Mouse (Mus musculus): ENCODE data around the gene Lst1. TPM values are rescaled to one million over a fixed set of nuclear protein-coding genes. Genes with fewer than 3 reads are reported as not detected.
"Not testable (repeated sequence)": the region's sequence is repeated elsewhere in the genome, so short reads cannot be mapped to it uniquely, and the experiment has no call there.

Gene Lst1
- polyA plus RNA-seq (2016; fragmentation: Nextera tagmentation; extraction: Ambion mirVana): 2.6 and 6.9 TPM in 2 replicates

DNA sequence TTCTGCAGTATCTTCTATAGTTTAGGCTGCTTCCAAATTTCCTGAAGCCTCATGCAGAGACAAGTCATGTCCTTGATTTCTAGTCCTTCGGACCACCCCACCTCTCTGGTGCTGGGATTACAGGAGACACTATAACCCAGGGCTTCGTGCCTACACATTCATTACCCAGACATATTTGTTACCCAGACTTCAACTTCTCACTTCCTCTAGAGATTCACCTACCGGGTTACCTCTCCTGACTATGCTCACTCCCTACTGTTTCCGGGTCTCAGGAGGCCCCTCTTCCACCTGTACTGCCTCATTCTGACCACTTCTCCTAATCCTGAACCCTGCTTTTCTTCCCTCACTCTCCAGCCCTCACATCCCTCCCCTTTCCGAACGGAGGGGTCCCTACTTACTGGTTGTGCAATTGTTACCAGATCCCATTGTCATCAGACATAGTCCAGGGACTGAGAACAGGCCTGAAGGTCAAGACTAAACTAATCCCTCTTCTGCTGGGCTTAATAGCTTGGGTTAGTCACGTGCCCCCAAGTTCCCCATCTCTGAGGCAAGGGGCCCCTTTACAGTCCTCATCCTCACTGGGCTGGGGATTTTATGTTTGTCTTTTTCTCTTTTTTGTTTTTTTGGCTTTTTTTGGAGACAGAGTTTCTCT, at the start of gene Lst1:
Lst1 (minus strand) TSS at position 481 of the 652 bp plus-strand sequence.
- Histone ChIP-seq H3K9me3 (no peaks in the 10 kb centered on the region), H3K4me1 (peaks cover 25% of the 10 kb centered on the region), H3K27ac (replicated peaks) (no peak within 1 kb of the TSS; the same call in 1 of the 2 replicates), H3K36me3 (replicated peaks) (no peaks in the 10 kb centered on the region), H3K27me3 (replicated peaks; ENCODE audit: low read depth, poor library complexity, severe bottlenecking) (no peaks in the 10 kb centered on the region), H3K4me3 (no peak within 1 kb of the TSS)
- 74% methylated on average over 7 of the region's 7 CpGs for WGBS
- DNase-seq (ENCODE audit: low spot score): no peak

DNA sequence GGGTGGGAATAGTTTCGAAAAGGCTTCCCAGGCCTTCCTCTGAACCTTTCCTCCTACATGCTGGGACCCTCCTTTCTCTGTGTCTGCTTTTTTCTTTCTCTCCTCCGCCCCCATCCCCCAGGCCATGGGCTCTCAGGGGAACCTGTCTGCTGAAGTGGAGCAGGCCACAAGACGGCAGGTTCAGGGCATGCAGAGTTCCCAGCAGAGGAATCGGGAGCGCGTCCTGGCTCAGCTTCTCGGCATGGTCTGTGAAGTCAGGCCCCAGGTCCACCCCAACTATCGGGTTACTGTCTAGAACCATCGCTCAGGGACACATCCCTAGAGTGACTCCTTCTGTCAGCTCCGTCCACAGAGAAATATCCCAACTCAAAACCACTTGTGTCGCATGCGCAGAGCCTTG, 49.3 kb upstream of the Lst1 start:
- Histone ChIP-seq H3K27ac (replicated peaks) (no peak overlapping the region), H3K4me3 (no peak overlapping the region), H3K4me1 (peaks cover 38% of the 10 kb centered on the region), H3K36me3 (replicated peaks) (peaks cover 11% of the 10 kb centered on the region), H3K9me3 (no peaks in the 10 kb centered on the region), H3K27me3 (replicated peaks; ENCODE audit: low read depth, poor library complexity, severe bottlenecking) (no peaks in the 10 kb centered on the region)
- no peak for DNase-seq (ENCODE audit: low spot score)
- WGBS: 84% methylated on average over 12 of the region's 12 CpGs

DNA sequence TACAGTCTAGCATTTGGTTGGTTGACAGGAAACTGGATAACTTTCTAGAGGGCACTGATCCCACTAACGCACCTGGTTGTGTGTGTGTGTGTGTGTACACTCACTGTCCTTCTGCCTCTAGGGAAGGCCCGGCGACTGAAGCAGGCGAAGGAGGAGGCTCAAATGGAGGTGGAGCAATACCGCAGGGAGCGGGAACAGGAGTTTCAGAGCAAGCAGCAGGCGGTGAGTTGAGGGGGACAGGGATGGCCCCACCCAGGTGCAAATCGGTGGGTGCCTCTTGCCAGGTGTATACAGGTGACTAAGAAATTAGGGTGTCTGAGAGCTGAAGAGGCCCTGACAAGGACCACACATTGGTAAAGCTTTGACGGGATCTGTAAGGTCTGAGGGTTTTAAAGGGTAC, 48.8 kb upstream of the Lst1 start:
- Histone ChIP-seq H3K36me3 (replicated peaks) (peaks cover 11% of the 10 kb centered on the region), H3K27me3 (replicated peaks; ENCODE audit: low read depth, poor library complexity, severe bottlenecking) (no peaks in the 10 kb centered on the region), H3K9me3 (no peaks in the 10 kb centered on the region), H3K4me3 (peak overlapping the region; percentile 72; the same call in 1 of the 2 replicates), H3K27ac (replicated peaks) (no peak overlapping the region), H3K4me1 (peaks cover 41% of the 10 kb centered on the region)
- WGBS: 77% methylated on average over 9 of the region's 9 CpGs
- DNase-seq (ENCODE audit: low spot score): no peak

DNA sequence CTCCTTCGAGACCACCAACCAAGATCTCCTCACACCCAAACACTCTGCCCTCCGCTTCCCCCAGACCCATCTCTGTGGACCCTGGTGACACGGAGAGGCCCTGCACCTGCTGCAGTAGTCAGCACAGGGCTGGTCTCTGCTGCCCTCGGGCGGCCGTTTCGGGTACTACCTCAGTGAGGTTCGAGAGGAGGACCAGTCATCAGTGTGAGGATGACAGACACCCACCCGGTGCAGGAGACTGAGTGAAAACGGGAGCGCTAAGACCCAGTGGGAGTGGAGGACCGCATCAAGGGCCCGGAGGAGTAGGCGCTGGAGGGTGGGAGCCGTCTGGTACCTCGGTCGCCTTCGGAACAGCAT, 48.1 kb upstream of the Lst1 start:
- H3K36me3 ChIP-seq (replicated peaks): peaks cover 16% of the 10 kb centered on the region
- no peaks in the 10 kb centered on the region for H3K9me3 ChIP-seq
- peak overlapping the region; percentile 72 for H3K4me3 ChIP-seq
- H3K27ac ChIP-seq (replicated peaks): peak overlapping the region; percentile 95
- DNase-seq (ENCODE audit: low spot score): peak; percentile 96
- peaks cover 46% of the 10 kb centered on the region for H3K4me1 ChIP-seq
- WGBS: 2% methylated on average over 18 of the region's 18 CpGs
- no peaks in the 10 kb centered on the region for H3K27me3 ChIP-seq (replicated peaks; ENCODE audit: low read depth, poor library complexity, severe bottlenecking)

DNA sequence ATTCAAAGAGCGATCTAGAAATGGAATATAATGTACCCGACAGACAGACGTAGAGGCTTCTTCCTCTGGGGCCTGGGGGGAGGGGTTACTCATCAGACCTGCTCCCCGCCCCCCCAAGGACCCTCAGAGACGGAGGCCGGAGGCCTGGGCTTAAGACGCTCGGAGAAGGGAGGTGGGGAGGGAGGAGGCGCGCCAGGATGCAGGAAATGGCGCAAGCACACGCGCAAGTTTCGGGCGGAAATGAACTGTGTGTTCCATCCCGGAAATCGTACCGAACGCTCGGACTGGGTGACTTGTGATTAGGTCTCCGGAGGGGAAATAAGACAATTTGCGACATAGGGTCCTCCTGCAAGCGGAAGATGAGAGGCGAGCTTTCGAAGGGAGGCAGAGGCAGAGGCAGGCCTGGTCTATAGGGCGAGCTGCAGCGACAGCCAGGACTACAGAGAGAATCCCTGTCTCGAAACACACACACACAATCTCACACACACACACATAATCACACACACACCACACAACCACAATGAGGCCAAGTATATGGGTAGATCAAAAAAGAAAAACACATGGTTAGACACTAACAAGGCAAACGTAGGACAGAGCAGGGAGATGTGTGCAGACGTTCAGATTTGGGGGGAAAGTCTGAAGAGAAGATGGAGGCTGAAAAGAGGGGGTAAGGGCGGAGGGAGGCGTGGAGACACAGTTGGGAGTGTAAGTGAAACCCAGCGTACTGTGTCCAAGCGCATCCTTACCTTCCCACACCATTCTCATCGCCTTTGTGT, 47.6 kb upstream of the Lst1 start, which contains the start of gene Nfkbil1:
Nfkbil1 (minus strand) TSS at position 179 of the 776 bp plus-strand sequence.
- H3K27ac ChIP-seq (replicated peaks): peak within 1 kb of the TSS; percentile 95
- H3K27me3 ChIP-seq (replicated peaks; ENCODE audit: low read depth, poor library complexity, severe bottlenecking): no peaks in the 10 kb centered on the region
- DNase-seq (ENCODE audit: low spot score): peak; percentile 93
- peaks cover 22% of the 10 kb centered on the region for H3K36me3 ChIP-seq (replicated peaks)
- peak within 1 kb of the TSS; percentile 72 for H3K4me3 ChIP-seq
- under 1% methylated on average over 35 of the region's 35 CpGs for WGBS
- peaks cover 43% of the 10 kb centered on the region for H3K4me1 ChIP-seq
- H3K9me3 ChIP-seq: no peaks in the 10 kb centered on the region

DNA sequence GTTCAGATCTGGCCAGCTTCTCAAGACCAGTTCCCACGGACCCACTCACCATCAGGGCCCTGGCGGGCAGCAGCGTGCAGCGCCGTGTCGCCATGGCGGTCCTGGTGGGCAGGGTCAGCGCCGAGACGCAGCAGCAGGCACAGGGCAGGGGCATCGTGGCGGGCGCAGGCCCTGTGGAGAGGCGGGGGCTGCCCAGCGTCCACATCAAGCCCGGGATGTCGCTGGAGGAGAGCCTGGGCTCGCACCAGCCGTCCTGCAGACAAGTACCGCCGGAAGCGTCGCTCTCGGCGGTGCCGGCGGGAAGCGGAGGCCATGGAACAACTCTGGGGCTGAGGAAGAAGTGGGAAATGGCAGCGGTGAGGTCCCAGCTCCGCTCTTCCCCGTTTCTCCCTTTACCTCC, 46.7 kb upstream of the Lst1 start:
- Histone ChIP-seq H3K36me3 (replicated peaks) (peaks cover 30% of the 10 kb centered on the region), H3K4me3 (peak overlapping the region; percentile 72), H3K27me3 (replicated peaks; ENCODE audit: low read depth, poor library complexity, severe bottlenecking) (no peaks in the 10 kb centered on the region), H3K9me3 (no peaks in the 10 kb centered on the region), H3K4me1 (peaks cover 36% of the 10 kb centered on the region), H3K27ac (replicated peaks) (peak overlapping the region; percentile 95)
- 7% methylated on average over 31 of the region's 31 CpGs for WGBS
- DNase-seq (ENCODE audit: low spot score): peak; percentile 74

DNA sequence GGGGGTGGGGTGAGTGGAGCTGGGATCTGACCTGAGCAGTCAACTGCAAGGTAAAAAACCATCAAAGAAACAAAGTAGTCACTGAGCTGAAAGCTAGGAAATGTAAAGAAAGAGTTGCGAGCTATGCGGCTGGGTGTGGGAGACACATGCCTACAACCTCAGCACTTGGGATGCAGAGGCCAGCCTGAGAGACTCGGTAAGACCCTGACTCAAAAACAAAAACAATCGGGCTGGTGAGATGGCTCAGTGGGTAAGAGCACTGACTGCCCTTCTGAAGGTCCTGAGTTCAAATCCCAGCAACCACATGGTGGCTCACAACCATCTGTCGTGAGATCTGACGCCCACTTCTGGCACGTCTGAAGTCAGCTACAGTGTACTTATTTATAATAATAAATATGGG, 45.9 kb upstream of the Lst1 start:
- H3K27ac ChIP-seq (replicated peaks); H3K27me3 ChIP-seq (replicated peaks; ENCODE audit: low read depth, poor library complexity, severe bottlenecking); H3K9me3 ChIP-seq; DNase-seq (ENCODE audit: low spot score): not testable (repeated sequence)
- 93% methylated on average over 7 of the region's 7 CpGs for WGBS
- H3K36me3 ChIP-seq (replicated peaks): peaks cover 38% of the 10 kb centered on the region
- peaks cover 36% of the 10 kb centered on the region for H3K4me1 ChIP-seq
- H3K4me3 ChIP-seq: peak overlapping the region; percentile 72

DNA sequence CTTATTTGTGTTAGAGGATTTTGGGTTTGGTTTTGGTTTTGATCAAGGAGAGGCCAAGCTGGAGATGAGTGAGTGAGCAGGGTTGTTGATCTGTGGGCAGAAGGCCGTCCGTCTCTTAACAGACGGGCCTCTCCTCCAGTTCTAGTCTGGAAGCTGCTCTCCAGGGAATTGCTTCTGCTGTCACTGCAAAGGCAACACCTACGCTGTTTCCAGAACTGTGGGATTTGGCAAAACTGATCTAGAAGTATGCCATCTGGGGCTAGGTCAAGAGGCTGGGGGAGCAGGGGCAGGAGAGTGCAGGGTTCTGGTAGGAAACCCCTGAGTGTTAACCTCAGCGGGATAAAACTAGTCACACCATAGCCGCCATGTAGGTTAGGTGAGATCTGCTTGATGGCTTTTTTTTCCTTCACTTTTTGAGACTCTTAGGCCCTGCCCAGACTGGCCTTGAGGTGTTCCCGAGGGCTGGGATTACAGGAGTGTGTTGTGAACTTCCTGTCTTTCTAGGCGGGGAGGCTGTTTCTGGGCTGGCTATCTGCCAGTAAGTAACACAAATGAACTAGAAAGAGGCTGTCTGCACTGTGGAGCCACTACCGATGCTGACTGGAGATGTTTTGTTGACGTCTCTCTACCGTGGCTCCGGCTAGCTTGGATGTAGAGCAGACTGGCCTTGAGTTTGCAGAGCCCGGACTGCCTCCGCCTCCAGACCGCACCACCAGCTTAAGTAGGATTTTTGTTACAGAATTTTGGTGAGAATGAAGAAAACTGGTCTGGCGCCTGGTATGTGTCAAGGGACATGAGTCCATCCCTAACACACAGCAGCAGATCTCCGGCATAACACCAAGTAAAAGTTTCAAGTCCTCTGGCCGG, 45.1 kb upstream of the Lst1 start, which contains the start of gene Atp6v1g2:
Atp6v1g2 (plus strand) TSS at position 547 of the 867 bp plus-strand sequence.
- 84% methylated on average over 18 of the region's 18 CpGs for WGBS
- H3K27me3 ChIP-seq (replicated peaks; ENCODE audit: low read depth, poor library complexity, severe bottlenecking): no peaks in the 10 kb centered on the region
- H3K27ac ChIP-seq (replicated peaks): peak within 1 kb of the TSS; percentile 95; the same call in 1 of the 2 replicates
- H3K9me3 ChIP-seq: no peaks in the 10 kb centered on the region
- peaks cover 46% of the 10 kb centered on the region for H3K36me3 ChIP-seq (replicated peaks)
- DNase-seq (ENCODE audit: low spot score): no peak
- peaks cover 38% of the 10 kb centered on the region for H3K4me1 ChIP-seq
- H3K4me3 ChIP-seq: peak within 1 kb of the TSS; percentile 72

DNA sequence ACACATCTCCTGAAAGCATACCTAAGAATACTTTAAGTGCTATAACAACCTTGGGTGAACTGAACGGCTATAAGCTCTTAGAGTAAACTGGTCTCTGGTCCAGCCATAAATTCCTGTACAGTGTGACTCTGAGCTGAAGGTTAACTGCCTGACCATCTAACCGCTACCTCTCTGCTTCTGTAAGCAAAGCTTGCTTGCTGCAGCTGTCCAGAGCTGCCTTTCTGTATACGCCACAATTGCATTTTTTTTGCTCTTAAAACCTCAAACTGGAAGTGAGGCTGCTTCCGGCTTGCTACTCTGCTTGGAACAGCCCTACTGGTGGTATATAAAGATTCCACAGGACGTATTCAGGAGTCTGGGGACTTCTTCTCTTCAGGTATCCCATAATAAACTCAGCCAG, 44.4 kb upstream of the Lst1 start:
- DNase-seq (ENCODE audit: low spot score): no peak
- Histone ChIP-seq H3K27ac (replicated peaks) (no peak overlapping the region), H3K27me3 (replicated peaks; ENCODE audit: low read depth, poor library complexity, severe bottlenecking) (no peaks in the 10 kb centered on the region), H3K4me3 (no peak overlapping the region), H3K36me3 (replicated peaks) (peaks cover 52% of the 10 kb centered on the region), H3K4me1 (peaks cover 38% of the 10 kb centered on the region), H3K9me3 (no peaks in the 10 kb centered on the region)
- WGBS: 92% methylated on average over 5 of the region's 5 CpGs

DNA sequence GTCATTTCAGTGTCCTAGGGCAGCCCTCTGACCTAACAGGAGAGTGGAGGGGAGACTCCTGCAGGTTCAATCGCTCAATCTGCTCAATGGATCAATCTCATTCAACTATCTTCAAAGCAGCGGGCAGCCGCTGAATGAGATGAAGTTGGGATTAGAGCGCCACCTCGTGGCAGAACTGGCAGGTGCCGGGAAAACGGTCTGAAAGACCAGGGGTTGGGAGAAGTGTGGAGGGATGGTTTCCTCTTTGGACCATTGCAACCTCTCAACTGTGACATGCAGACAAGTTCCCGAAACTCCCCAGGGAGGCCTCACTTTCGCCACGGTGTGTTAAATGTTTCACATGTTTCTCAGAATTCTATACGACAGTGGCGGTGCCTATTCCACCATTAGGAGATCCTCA, 43.8 kb upstream of the Lst1 start:
- WGBS: 13% methylated on average over 12 of the region's 12 CpGs
- Histone ChIP-seq H3K4me3 (peak overlapping the region; percentile 30; the same call in 1 of the 2 replicates), H3K36me3 (replicated peaks) (peaks cover 59% of the 10 kb centered on the region)

DNA sequence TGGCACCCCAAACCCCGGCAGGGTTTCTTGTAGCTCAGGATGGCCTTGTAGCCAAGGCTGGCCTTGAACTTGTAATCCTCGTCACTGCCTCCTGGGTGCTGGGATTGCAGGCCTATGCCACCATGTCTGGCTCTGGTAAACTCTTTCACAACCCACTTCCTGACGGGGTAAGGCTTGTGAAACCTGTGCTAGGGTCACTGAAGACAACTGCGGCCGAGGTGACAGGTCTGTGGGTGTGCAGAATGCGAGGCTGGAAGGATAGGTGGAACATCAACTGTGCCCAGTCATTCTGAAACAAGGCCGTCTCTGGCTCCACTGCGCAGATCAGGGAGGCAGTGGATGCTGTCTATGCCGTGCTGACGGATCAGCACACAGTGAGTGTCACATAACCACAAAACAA, 42.8 kb upstream of the Lst1 start:
- peaks cover 66% of the 10 kb centered on the region for H3K36me3 ChIP-seq (replicated peaks)
- WGBS: 93% methylated on average over 10 of the region's 10 CpGs
- peaks cover 27% of the 10 kb centered on the region for H3K4me1 ChIP-seq
- no peaks in the 10 kb centered on the region for H3K27me3 ChIP-seq (replicated peaks; ENCODE audit: low read depth, poor library complexity, severe bottlenecking)
- no peak for DNase-seq (ENCODE audit: low spot score)
- H3K9me3 ChIP-seq: no peaks in the 10 kb centered on the region
- no peak overlapping the region for H3K4me3 ChIP-seq
- H3K27ac ChIP-seq (replicated peaks): no peak overlapping the region

More for the DNA sequence above, 43.8 kb upstream of the Lst1 start:
- peak; percentile 87 for DNase-seq (ENCODE audit: low spot score)
- Histone ChIP-seq H3K9me3 (no peaks in the 10 kb centered on the region), H3K27ac (replicated peaks) (no peak overlapping the region; the same call in 1 of the 2 replicates), H3K4me1 (peaks cover 37% of the 10 kb centered on the region), H3K27me3 (replicated peaks; ENCODE audit: low read depth, poor library complexity, severe bottlenecking) (no peaks in the 10 kb centered on the region)

DNA sequence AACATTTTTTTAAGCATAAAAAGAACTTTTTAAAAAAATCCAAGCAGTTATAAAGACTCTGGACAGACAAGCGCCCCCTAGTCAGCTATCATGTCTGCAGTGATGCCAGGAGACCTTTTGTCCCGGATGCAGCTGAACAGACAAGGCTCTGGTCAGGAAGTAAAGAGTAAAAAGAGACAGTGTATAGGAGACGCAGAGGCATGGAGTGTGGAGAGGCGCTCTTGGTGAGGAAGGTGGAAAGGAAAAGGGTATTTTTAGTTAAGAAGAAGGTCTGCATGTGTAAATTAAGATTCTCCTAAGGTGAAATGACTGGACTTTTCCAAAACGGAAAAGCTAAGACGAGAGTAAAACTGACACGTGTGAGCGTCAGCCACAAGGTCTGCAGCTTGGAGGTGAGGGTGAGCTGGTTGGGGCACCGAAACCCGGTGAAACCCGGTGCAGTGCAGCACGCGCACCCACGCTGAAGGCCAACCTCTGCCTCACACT, 38.4 kb upstream of the Lst1 start:
- H3K4me1 ChIP-seq: peaks cover 3% of the 10 kb centered on the region
- no peak overlapping the region for H3K4me3 ChIP-seq
- no peaks in the 10 kb centered on the region for H3K27me3 ChIP-seq (replicated peaks; ENCODE audit: low read depth, poor library complexity, severe bottlenecking)
- WGBS: 84% methylated on average over 14 of the region's 14 CpGs
- no peaks in the 10 kb centered on the region for H3K9me3 ChIP-seq
- H3K36me3 ChIP-seq (replicated peaks): peaks cover 92% of the 10 kb centered on the region
- DNase-seq (ENCODE audit: low spot score): no peak
- no peak overlapping the region for H3K27ac ChIP-seq (replicated peaks)
